Mouse (Mus musculus): ENCODE results near the gene Sh3glb2. TPM values are rescaled to one million over a fixed set of nuclear protein-coding genes. Genes with fewer than 3 reads are reported as not detected.

Gene Sh3glb2
- polyA plus RNA-seq, 1 experiment from 2014 or later: 107 TPM

GRCm38 (mm10) chr2:30371544-30371943, 12.4 kb upstream of the Sh3glb2 start:
- no peak overlapping the region for H3K4me2 ChIP-seq (ENCODE audit: low read depth, low read length)
- ATAC-seq (ENCODE audit: insufficient read depth, low FRiP score): no peak

GRCm38 (mm10) chr2:30366203-30366602, 7.1 kb upstream of the Sh3glb2 start:
- ATAC-seq (ENCODE audit: insufficient read depth, low FRiP score): no peak
- WGBS: 72% methylated on average over 5 of the region's 5 CpGs
- no peak overlapping the region; the same call in 1 of the 2 replicates for H3K9ac ChIP-seq (ENCODE audit: low read length)
- H3K9me3 ChIP-seq (replicated peaks; ENCODE audit: control insufficient read depth, low read length): no peaks in the 10 kb centered on the region
- no peak overlapping the region for H3K27ac ChIP-seq (ENCODE audit: low read length)
- H3K4me1 ChIP-seq (ENCODE audit: control insufficient read depth, insufficient read depth, low read length): peaks cover 9% of the 10 kb centered on the region
- no peaks in the 10 kb centered on the region for H3K27me3 ChIP-seq (ENCODE audit: control insufficient read depth, insufficient read depth, low read length)
- peaks cover 20% of the 10 kb centered on the region for H3K36me3 ChIP-seq (ENCODE audit: control insufficient read depth, insufficient read depth, low read length)
- H3K4me2 ChIP-seq (ENCODE audit: low read depth, low read length): no peak overlapping the region
- no peak overlapping the region for H3K4me3 ChIP-seq (replicated peaks; ENCODE audit: low read length)

More at GRCm38 (mm10) chr2:30371544-30371943, 12.4 kb upstream of the Sh3glb2 start:
- 95% methylated on average over 8 of the region's 8 CpGs for WGBS
- Histone ChIP-seq H3K9ac (ENCODE audit: low read length) (no peak overlapping the region), H3K27ac (ENCODE audit: low read length) (no peak overlapping the region), H3K27me3 (ENCODE audit: control insufficient read depth, insufficient read depth, low read length) (no peaks in the 10 kb centered on the region), H3K4me3 (replicated peaks; ENCODE audit: low read length) (no peak overlapping the region), H3K9me3 (replicated peaks; ENCODE audit: control insufficient read depth, low read length) (no peaks in the 10 kb centered on the region), H3K36me3 (ENCODE audit: control insufficient read depth, insufficient read depth, low read length) (peaks cover 44% of the 10 kb centered on the region), H3K4me1 (ENCODE audit: control insufficient read depth, insufficient read depth, low read length) (no peaks in the 10 kb centered on the region)

GRCm38 (mm10) chr2:30365281-30366069, 6.3 kb upstream of the Sh3glb2 start:
- Histone ChIP-seq H3K4me2 (ENCODE audit: low read depth, low read length) (peak overlapping the region; percentile 73), H3K36me3 (ENCODE audit: control insufficient read depth, insufficient read depth, low read length) (peaks cover 16% of the 10 kb centered on the region; the same call in 1 of the 2 replicates), H3K4me1 (ENCODE audit: control insufficient read depth, insufficient read depth, low read length) (peaks cover 9% of the 10 kb centered on the region), H3K27me3 (ENCODE audit: control insufficient read depth, insufficient read depth, low read length) (no peaks in the 10 kb centered on the region), H3K4me3 (replicated peaks; ENCODE audit: low read length) (peak overlapping the region; percentile 98), H3K9ac (ENCODE audit: low read length) (peak overlapping the region; percentile 74), H3K27ac (ENCODE audit: low read length) (no peak overlapping the region), H3K9me3 (replicated peaks; ENCODE audit: control insufficient read depth, low read length) (no peaks in the 10 kb centered on the region)
- WGBS: 81% methylated on average over 2 of the region's 2 CpGs
- ATAC-seq (ENCODE audit: insufficient read depth, low FRiP score): no peak

- H3K9me3 ChIP-seq (replicated peaks; ENCODE audit: control insufficient read depth, low read length): no peaks in the 10 kb centered on the region
- H3K4me2 ChIP-seq (ENCODE audit: low read depth, low read length): peak within 1 kb of the TSS; percentile 73
- H3K36me3 ChIP-seq (ENCODE audit: control insufficient read depth, insufficient read depth, low read length): peaks cover 6% of the 10 kb centered on the region; the same call in 1 of the 2 replicates
- H3K4me1 ChIP-seq (ENCODE audit: control insufficient read depth, insufficient read depth, low read length): peaks cover 9% of the 10 kb centered on the region
- under 1% methylated on average over 54 of the region's 54 CpGs for WGBS
- H3K27ac ChIP-seq (ENCODE audit: low read length): peak within 1 kb of the TSS; percentile 79
- peak within 1 kb of the TSS; percentile 98 for H3K4me3 ChIP-seq (replicated peaks; ENCODE audit: low read length)
- H3K27me3 ChIP-seq (ENCODE audit: control insufficient read depth, insufficient read depth, low read length): no peaks in the 10 kb centered on the region
- peak; percentile 99 for ATAC-seq (ENCODE audit: insufficient read depth, low FRiP score)
- peak within 1 kb of the TSS; percentile 74 for H3K9ac ChIP-seq (ENCODE audit: low read length)
These were observed 4.9 kb upstream of the Sh3glb2 start, which contains the start of gene Miga2 for GRCm38 (mm10) chr2:30363773-30364650. TSS of gene Miga2 (plus strand) at chr2:30364233.

GRCm38 (mm10) chr2:30362865-30363264, 3.7 kb upstream of the Sh3glb2 start:
- ATAC-seq (ENCODE audit: insufficient read depth, low FRiP score): no peak
- Histone ChIP-seq H3K4me1 (ENCODE audit: control insufficient read depth, insufficient read depth, low read length) (peaks cover 16% of the 10 kb centered on the region), H3K27ac (ENCODE audit: low read length) (no peak overlapping the region), H3K9me3 (replicated peaks; ENCODE audit: control insufficient read depth, low read length) (no peaks in the 10 kb centered on the region), H3K9ac (ENCODE audit: low read length) (no peak overlapping the region), H3K4me2 (ENCODE audit: low read depth, low read length) (no peak overlapping the region), H3K27me3 (ENCODE audit: control insufficient read depth, insufficient read depth, low read length) (no peaks in the 10 kb centered on the region), H3K36me3 (ENCODE audit: control insufficient read depth, insufficient read depth, low read length) (no peaks in the 10 kb centered on the region), H3K4me3 (replicated peaks; ENCODE audit: low read length) (no peak overlapping the region)
- WGBS: 71% methylated on average over 5 of the region's 5 CpGs

GRCm38 (mm10) chr2:30360626-30361025, 1.5 kb upstream of the Sh3glb2 start:
- 56% methylated on average over 10 of the region's 10 CpGs for WGBS
- H3K9me3 ChIP-seq (replicated peaks; ENCODE audit: control insufficient read depth, low read length): no peaks in the 10 kb centered on the region
- no peak overlapping the region for H3K4me3 ChIP-seq (replicated peaks; ENCODE audit: low read length)
- H3K27me3 ChIP-seq (ENCODE audit: control insufficient read depth, insufficient read depth, low read length): no peaks in the 10 kb centered on the region
- no peak for ATAC-seq (ENCODE audit: insufficient read depth, low FRiP score)
- H3K27ac ChIP-seq (ENCODE audit: low read length): no peak overlapping the region
- no peak overlapping the region for H3K9ac ChIP-seq (ENCODE audit: low read length)
- H3K4me1 ChIP-seq (ENCODE audit: control insufficient read depth, insufficient read depth, low read length): peaks cover 37% of the 10 kb centered on the region
- no peak overlapping the region for H3K4me2 ChIP-seq (ENCODE audit: low read depth, low read length)
- H3K36me3 ChIP-seq (ENCODE audit: control insufficient read depth, insufficient read depth, low read length): no peaks in the 10 kb centered on the region

- Histone ChIP-seq H3K9me3 (replicated peaks; ENCODE audit: control insufficient read depth, low read length) (no peaks in the 10 kb centered on the region), H3K27ac (ENCODE audit: low read length) (peak overlapping the region; percentile 84), H3K9ac (ENCODE audit: low read length) (peak overlapping the region; percentile 86), H3K27me3 (ENCODE audit: control insufficient read depth, insufficient read depth, low read length) (no peaks in the 10 kb centered on the region), H3K4me2 (ENCODE audit: low read depth, low read length) (peak overlapping the region; percentile 94), H3K36me3 (ENCODE audit: control insufficient read depth, insufficient read depth, low read length) (no peaks in the 10 kb centered on the region), H3K4me3 (replicated peaks; ENCODE audit: low read length) (peak overlapping the region; percentile 81), H3K4me1 (ENCODE audit: control insufficient read depth, insufficient read depth, low read length) (peaks cover 38% of the 10 kb centered on the region)
- ATAC-seq (ENCODE audit: insufficient read depth, low FRiP score): 0 out of 2 replicates have a peak, but pooled peaks have one; percentile 1
- 40% methylated on average over 8 of the region's 8 CpGs for WGBS
These were observed 1.3 kb downstream of the Sh3glb2 start for GRCm38 (mm10) chr2:30357552-30358510.

GRCm38 (mm10) chr2:30356906-30357305, 2.2 kb downstream of the Sh3glb2 start:
- H3K4me3 ChIP-seq (replicated peaks; ENCODE audit: low read length): no peak overlapping the region
- H3K4me1 ChIP-seq (ENCODE audit: control insufficient read depth, insufficient read depth, low read length): peaks cover 38% of the 10 kb centered on the region
- H3K9ac ChIP-seq (ENCODE audit: low read length): peak overlapping the region; percentile 86; the same call in 1 of the 2 replicates
- peak overlapping the region; percentile 94 for H3K4me2 ChIP-seq (ENCODE audit: low read depth, low read length)
- H3K9me3 ChIP-seq (replicated peaks; ENCODE audit: control insufficient read depth, low read length): no peaks in the 10 kb centered on the region
- no peaks in the 10 kb centered on the region for H3K27me3 ChIP-seq (ENCODE audit: control insufficient read depth, insufficient read depth, low read length)
- ATAC-seq (ENCODE audit: insufficient read depth, low FRiP score): no peak
- 56% methylated on average over 9 of the region's 9 CpGs for WGBS
- H3K27ac ChIP-seq (ENCODE audit: low read length): peak overlapping the region; percentile 84
- 0 out of 2 replicates have a peak, but pooled peaks cover 6% of the 10 kb centered on the region for H3K36me3 ChIP-seq (ENCODE audit: control insufficient read depth, insufficient read depth, low read length)

All from stomach, embryonic 16.5 days (tissue).